Mouse (Mus musculus) cerebellum, adult 2 months (tissue): Measurements from ENCODE around the gene Gm10719. TPM values are rescaled to one million over a fixed set of nuclear protein-coding genes. Genes with fewer than 3 reads are reported as not detected.
A peak's percentile ranks its signal among the peaks of the same experiment; 100 is the strongest.
"Not testable (repeated sequence)": the region's sequence is repeated elsewhere in the genome, so short reads cannot be mapped to it uniquely, and the experiment has no call there.

Experiments
- DNase-seq, 2 experiments: peaks; one replicate each; pipeline ENCODE4 v3.0.0; 2021
- H3K27ac ChIP-seq: fragments of 200-500 bp; 2 replicates; pipeline ENCODE4 v1.5.1; 2012; ENCODE audit warnings: low read length, control low read depth, inconsistent platforms; ENCODE audit not compliant: insufficient read depth
- H3K27me3 ChIP-seq: fragments of 200-500 bp; 2 replicates; pipeline ENCODE4 v1.6.1; 2012; ENCODE audit warnings: inconsistent platforms, mild to moderate bottlenecking, low read length, moderate library complexity; ENCODE audit not compliant: control insufficient read depth, insufficient read depth
- H3K4me1 ChIP-seq: fragments of 200-500 bp; 2 replicates; pipeline ENCODE4 v1.6.1; 2011; ENCODE audit warnings: low read length; ENCODE audit not compliant: control insufficient read depth, insufficient read depth
- H3K4me3 ChIP-seq: fragments of 200-500 bp; replicated peaks from 2 replicates; pipeline ENCODE3; 2011; ENCODE audit warnings: mild to moderate bottlenecking, low read depth, low read length, control low read depth; ENCODE audit not compliant: insufficient read depth
- WGBS: fragments of 180-500 bp; shearing (Covaris S2); methylation state at CpG from one replicate; pipeline ENCODE4 v1.1.7; 2018; 5-methylcytosine and 5-hydroxymethylcytosine counted together
- polyA plus RNA-seq: library from polyadenylated mRNA; depleted of rRNA; stranded (reverse); fragments of >200 nt; gene quantifications from 2 replicates; pipeline ENCODE4 v1.2.3, GENCODE M21; 2012; rRNA removed

Gene Gm10719
- 0.47 TPM in 1 of 2 replicates, not detected in the other for polyA plus RNA-seq

- not testable (repeated sequence) for H3K4me3 ChIP-seq, H3K4me1 ChIP-seq, H3K27me3 ChIP-seq, H3K27ac ChIP-seq, DNase-seq
- WGBS = 54% methylated on average over 1 of the region's 9 CpGs
Measured at GRCm38 (mm10) chr9:3017108-3017507, at the start of gene Gm10719. Gene Gm10719 (plus strand): TSS chr9:3017408.

GRCm38 (mm10) chr9:3000445-3000972 lies 16.7 kb upstream of the Gm10719 start, which contains the start of gene Gm10722:
Gene Gm10722 (plus strand): TSS chr9:3000922.
- H3K27me3 ChIP-seq, H3K27ac ChIP-seq, H3K4me1 ChIP-seq, H3K4me3 ChIP-seq: not testable (repeated sequence)
- DNase-seq = peak; percentile 5 to 17
- WGBS = 74% methylated on average over 12 of the region's 12 CpGs

GRCm38 (mm10) chr9:3001006-3001405 lies 16.2 kb upstream of the Gm10719 start:
- H3K4me1 ChIP-seq, H3K27ac ChIP-seq, H3K4me3 ChIP-seq, H3K27me3 ChIP-seq: not testable (repeated sequence)
- DNase-seq = peak; percentile 23 to 41
- 66% methylated on average over 8 of the region's 8 CpGs for WGBS

GRCm38 (mm10) chr9:3001948-3002659 lies 15.1 kb upstream of the Gm10719 start:
- DNase-seq = peak; percentile 93 to 99
- 70% methylated on average over 9 of the region's 11 CpGs for WGBS
- not testable (repeated sequence) for H3K4me3 ChIP-seq, H3K27me3 ChIP-seq, H3K27ac ChIP-seq, H3K4me1 ChIP-seq

- H3K27ac ChIP-seq, H3K4me1 ChIP-seq, DNase-seq, H3K27me3 ChIP-seq, H3K4me3 ChIP-seq: not testable (repeated sequence)
- WGBS = 75% methylated on average over 6 of the region's 14 CpGs
Measured at GRCm38 (mm10) chr9:3002794-3003396, 14.3 kb upstream of the Gm10719 start, which contains the start of gene Gm11168. Gene Gm11168 (plus strand): TSS chr9:3003346.

- H3K27ac ChIP-seq, DNase-seq, H3K4me3 ChIP-seq, H3K4me1 ChIP-seq, H3K27me3 ChIP-seq: not testable (repeated sequence)
- WGBS = 80% methylated on average over 1 of the region's 5 CpGs
Measured at GRCm38 (mm10) chr9:3006179-3006578, 11.0 kb upstream of the Gm10719 start.

GRCm38 (mm10) chr9:3006636-3007035 lies 10.6 kb upstream of the Gm10719 start:
- H3K4me3 ChIP-seq, H3K27ac ChIP-seq, H3K27me3 ChIP-seq, H3K4me1 ChIP-seq: not testable (repeated sequence)
- WGBS = 76% methylated on average over 8 of the region's 8 CpGs
- peak; percentile 73 to 85 for DNase-seq

GRCm38 (mm10) chr9:3007272-3007671 lies 9.9 kb upstream of the Gm10719 start:
- not testable (repeated sequence) for H3K27ac ChIP-seq, H3K4me1 ChIP-seq, DNase-seq, H3K4me3 ChIP-seq, H3K27me3 ChIP-seq
- WGBS = 77% methylated on average over 8 of the region's 9 CpGs

- H3K4me3 ChIP-seq, DNase-seq, H3K4me1 ChIP-seq, H3K27ac ChIP-seq, H3K27me3 ChIP-seq: not testable (repeated sequence)
- no CpG with 5 or more reads among the region's 5 CpGs for WGBS
Measured at GRCm38 (mm10) chr9:3009331-3009730, 7.9 kb upstream of the Gm10719 start.

- H3K27me3 ChIP-seq, H3K4me3 ChIP-seq, H3K4me1 ChIP-seq, H3K27ac ChIP-seq, DNase-seq: not testable (repeated sequence)
- 84% methylated on average over 3 of the region's 7 CpGs for WGBS
Measured at GRCm38 (mm10) chr9:3012054-3012621, 5.1 kb upstream of the Gm10719 start.

- WGBS = no CpG with 5 or more reads among the region's 11 CpGs
- not testable (repeated sequence) for DNase-seq, H3K4me1 ChIP-seq
Measured at GRCm38 (mm10) chr9:3012733-3013279, 4.4 kb upstream of the Gm10719 start, which contains the start of gene Gm10721. Gene Gm10721 (plus strand): TSS chr9:3013140.

GRCm38 (mm10) chr9:3015354-3015753 lies 1.9 kb upstream of the Gm10719 start, which contains the start of gene Gm10720:
Gene Gm10720 (plus strand): TSS chr9:3015654.
- H3K4me1 ChIP-seq, DNase-seq, H3K27ac ChIP-seq, H3K27me3 ChIP-seq, H3K4me3 ChIP-seq: not testable (repeated sequence)
- WGBS = 70% methylated on average over 5 of the region's 9 CpGs

More at GRCm38 (mm10) chr9:3012733-3013279, 4.4 kb upstream of the Gm10719 start, which contains the start of gene Gm10721:
- not testable (repeated sequence) for H3K4me3 ChIP-seq, H3K27ac ChIP-seq, H3K27me3 ChIP-seq
